Mouse (Mus musculus): Measurements from ENCODE around the gene Lypd6b.

The Lypd6b gene

GRCm38 (mm10) chr2:49804448-49804847, 17.0 kb downstream of the Lypd6b start:
- Histone ChIP-seq H3K4me1 (replicated peaks; ENCODE audit: low read depth, low read length) (peaks cover 30% of the 10 kb centered on the region), H3K4me3 (replicated peaks; ENCODE audit: low read length) (no peak overlapping the region), H3K9me3 (ENCODE audit: low read length) (no peaks in the 10 kb centered on the region), H3K36me3 (ENCODE audit: insufficient read depth, low read length) (no peaks in the 10 kb centered on the region), H3K27me3 (ENCODE audit: insufficient read depth, low read length) (peaks cover 10% of the 10 kb centered on the region)
- TF ChIP-seq POU5F1 (IDR thresholded peaks at IDR 0.05; ENCODE audit: borderline replicate concordance, low read length) (no peak), CTCF (conservative IDR thresholded peaks at IDR 0.05; ENCODE audit: low read length) (no peak), NANOG (IDR thresholded peaks at IDR 0.05; ENCODE audit: borderline replicate concordance, low read length) (no peak)

- H3K4me1 ChIP-seq (replicated peaks; ENCODE audit: low read depth, low read length), result peaks cover 43% of the 10 kb centered on the region
- H3K9me3 ChIP-seq (ENCODE audit: low read length), result no peaks in the 10 kb centered on the region
- no peaks in the 10 kb centered on the region for H3K36me3 ChIP-seq (ENCODE audit: insufficient read depth, low read length)
- no peak for TF ChIP-seq POU5F1 (IDR thresholded peaks at IDR 0.05; ENCODE audit: borderline replicate concordance, low read length)
- TF ChIP-seq CTCF (conservative IDR thresholded peaks at IDR 0.05; ENCODE audit: low read length), result no peak
- no peak for TF ChIP-seq NANOG (IDR thresholded peaks at IDR 0.05; ENCODE audit: borderline replicate concordance, low read length)
- H3K27me3 ChIP-seq (ENCODE audit: insufficient read depth, low read length), result peaks cover 10% of the 10 kb centered on the region
- no peak overlapping the region for H3K4me3 ChIP-seq (replicated peaks; ENCODE audit: low read length)
These were observed 18.4 kb downstream of the Lypd6b start for GRCm38 (mm10) chr2:49805736-49806371.

- no peak for TF ChIP-seq POU5F1 (IDR thresholded peaks at IDR 0.05; ENCODE audit: borderline replicate concordance, low read length)
- TF ChIP-seq CTCF (conservative IDR thresholded peaks at IDR 0.05; ENCODE audit: low read length), result no peak
- no peak for TF ChIP-seq NANOG (IDR thresholded peaks at IDR 0.05; ENCODE audit: borderline replicate concordance, low read length)
- Histone ChIP-seq H3K9me3 (ENCODE audit: low read length) (no peaks in the 10 kb centered on the region), H3K4me3 (replicated peaks; ENCODE audit: low read length) (no peak overlapping the region), H3K36me3 (ENCODE audit: insufficient read depth, low read length) (no peaks in the 10 kb centered on the region), H3K27me3 (ENCODE audit: insufficient read depth, low read length) (peaks cover 16% of the 10 kb centered on the region), H3K4me1 (replicated peaks; ENCODE audit: low read depth, low read length) (peaks cover 70% of the 10 kb centered on the region)
These were observed 22.0 kb downstream of the Lypd6b start for GRCm38 (mm10) chr2:49809496-49809895.

GRCm38 (mm10) chr2:49811420-49811819, 23.9 kb downstream of the Lypd6b start:
- Histone ChIP-seq H3K4me1 (replicated peaks; ENCODE audit: low read depth, low read length) (peaks cover 60% of the 10 kb centered on the region), H3K27me3 (ENCODE audit: insufficient read depth, low read length) (peaks cover 17% of the 10 kb centered on the region), H3K4me3 (replicated peaks; ENCODE audit: low read length) (peak overlapping the region; percentile 50), H3K9me3 (ENCODE audit: low read length) (no peaks in the 10 kb centered on the region), H3K36me3 (ENCODE audit: insufficient read depth, low read length) (no peaks in the 10 kb centered on the region)
- TF ChIP-seq CTCF (conservative IDR thresholded peaks at IDR 0.05; ENCODE audit: low read length) (no peak), NANOG (IDR thresholded peaks at IDR 0.05; ENCODE audit: borderline replicate concordance, low read length) (peak; percentile 53; the same call in 1 of the 2 replicates), POU5F1 (IDR thresholded peaks at IDR 0.05; ENCODE audit: borderline replicate concordance, low read length) (no peak)

GRCm38 (mm10) chr2:49811871-49812363, 24.4 kb downstream of the Lypd6b start:
- Histone ChIP-seq H3K4me3 (replicated peaks; ENCODE audit: low read length) (peak overlapping the region; percentile 50), H3K27me3 (ENCODE audit: insufficient read depth, low read length) (peaks cover 16% of the 10 kb centered on the region), H3K4me1 (replicated peaks; ENCODE audit: low read depth, low read length) (peaks cover 65% of the 10 kb centered on the region), H3K9me3 (ENCODE audit: low read length) (no peaks in the 10 kb centered on the region), H3K36me3 (ENCODE audit: insufficient read depth, low read length) (no peaks in the 10 kb centered on the region)
- TF ChIP-seq POU5F1 (IDR thresholded peaks at IDR 0.05; ENCODE audit: borderline replicate concordance, low read length), result no peak
- TF ChIP-seq CTCF (conservative IDR thresholded peaks at IDR 0.05; ENCODE audit: low read length), result no peak
- no peak for TF ChIP-seq NANOG (IDR thresholded peaks at IDR 0.05; ENCODE audit: borderline replicate concordance, low read length)

- Histone ChIP-seq H3K27me3 (ENCODE audit: insufficient read depth, low read length) (peaks cover 10% of the 10 kb centered on the region; the same call in 1 of the 2 replicates), H3K4me3 (replicated peaks; ENCODE audit: low read length) (no peak overlapping the region), H3K9me3 (ENCODE audit: low read length) (no peaks in the 10 kb centered on the region)
These were observed 25.7 kb downstream of the Lypd6b start for GRCm38 (mm10) chr2:49813151-49813550.

GRCm38 (mm10) chr2:49814011-49814410, 26.5 kb downstream of the Lypd6b start:
- no peak overlapping the region for H3K4me3 ChIP-seq (replicated peaks; ENCODE audit: low read length)
- peaks cover 61% of the 10 kb centered on the region for H3K4me1 ChIP-seq (replicated peaks; ENCODE audit: low read depth, low read length)
- H3K36me3 ChIP-seq (ENCODE audit: insufficient read depth, low read length), result no peaks in the 10 kb centered on the region
- no peak for TF ChIP-seq CTCF (conservative IDR thresholded peaks at IDR 0.05; ENCODE audit: low read length)
- no peak for TF ChIP-seq NANOG (IDR thresholded peaks at IDR 0.05; ENCODE audit: borderline replicate concordance, low read length)
- no peak for TF ChIP-seq POU5F1 (IDR thresholded peaks at IDR 0.05; ENCODE audit: borderline replicate concordance, low read length)
- peaks cover 9% of the 10 kb centered on the region; the same call in 1 of the 2 replicates for H3K27me3 ChIP-seq (ENCODE audit: insufficient read depth, low read length)
- H3K9me3 ChIP-seq (ENCODE audit: low read length), result no peaks in the 10 kb centered on the region

More at GRCm38 (mm10) chr2:49813151-49813550, 25.7 kb downstream of the Lypd6b start:
- no peaks in the 10 kb centered on the region for H3K36me3 ChIP-seq (ENCODE audit: insufficient read depth, low read length)
- TF ChIP-seq POU5F1 (IDR thresholded peaks at IDR 0.05; ENCODE audit: borderline replicate concordance, low read length), result no peak
- TF ChIP-seq CTCF (conservative IDR thresholded peaks at IDR 0.05; ENCODE audit: low read length), result no peak
- TF ChIP-seq NANOG (IDR thresholded peaks at IDR 0.05; ENCODE audit: borderline replicate concordance, low read length), result no peak
- peaks cover 70% of the 10 kb centered on the region for H3K4me1 ChIP-seq (replicated peaks; ENCODE audit: low read depth, low read length)

GRCm38 (mm10) chr2:49815696-49816320, 28.3 kb downstream of the Lypd6b start:
- TF ChIP-seq NANOG (IDR thresholded peaks at IDR 0.05; ENCODE audit: borderline replicate concordance, low read length) (no peak), CTCF (conservative IDR thresholded peaks at IDR 0.05; ENCODE audit: low read length) (no peak), POU5F1 (IDR thresholded peaks at IDR 0.05; ENCODE audit: borderline replicate concordance, low read length) (no peak)
- no peaks in the 10 kb centered on the region for H3K36me3 ChIP-seq (ENCODE audit: insufficient read depth, low read length)
- H3K4me3 ChIP-seq (replicated peaks; ENCODE audit: low read length), result no peak overlapping the region
- H3K4me1 ChIP-seq (replicated peaks; ENCODE audit: low read depth, low read length), result peaks cover 45% of the 10 kb centered on the region
- H3K9me3 ChIP-seq (ENCODE audit: low read length), result no peaks in the 10 kb centered on the region
- peaks cover 15% of the 10 kb centered on the region for H3K27me3 ChIP-seq (ENCODE audit: insufficient read depth, low read length)
